Mouse (Mus musculus) liver, embryonic 18 days (tissue): ENCODE data around the gene Tpcn1. TPM values are rescaled to one million over a fixed set of nuclear protein-coding genes. Genes with fewer than 3 reads are reported as not detected.

Source experiments
- polyA plus RNA-seq: library from polyadenylated mRNA; depleted of rRNA; stranded (reverse); fragments of >200 nt; gene quantifications from 2 replicates; pipeline ENCODE4 v1.2.3, GENCODE M21; 2012; rRNA removed

The Tpcn1 gene
- 16.8 and 21.7 TPM in 2 replicates for polyA plus RNA-seq

GRCm38 (mm10) chr5:120588569-120589094, at the start of gene Tpcn1, which contains the start of gene Iqcd:
Gene Tpcn1, minus strand, starts transcription at chr5:120588673.
Gene Iqcd, plus strand, starts transcription at chr5:120589016.

GRCm38 (mm10) chr5:120634131-120634530, 45.7 kb upstream of the Tpcn1 start, which contains the start of gene Cfap73:
Gene Cfap73, minus strand, starts transcription at chr5:120634235.

GRCm38 (mm10) chr5:120612442-120612821, 24.0 kb upstream of the Tpcn1 start, which contains the start of the genes Rita1 and Ddx54:
Gene Rita1, minus strand, starts transcription at chr5:120612589.
Gene Ddx54, plus strand, starts transcription at chr5:120612739.

GRCm38 (mm10) chr5:120510982-120511642, 77.4 kb downstream of the Tpcn1 start, which contains the start of gene Slc8b1:
Gene Slc8b1, plus strand, starts transcription at chr5:120511168.

GRCm38 (mm10) chr5:120503144-120503795, 85.2 kb downstream of the Tpcn1 start, which contains the start of gene Plbd2:
Gene Plbd2, minus strand, starts transcription at chr5:120503625.

Other genes with a start within 250 kb of the Tpcn1 start
- not detected in 2 replicates for gene Lhx5, start 157.0 kb downstream of the Tpcn1 start, polyA plus RNA-seq
- 7.2 and 8.4 TPM in 2 replicates for gene Sdsl, start 115.9 kb downstream of the Tpcn1 start, polyA plus RNA-seq
- gene Sds, start 112.1 kb downstream of the Tpcn1 start, polyA plus RNA-seq, result 6.9 and 8.2 TPM in 2 replicates
- 6.3 and 7.4 TPM in 2 replicates for gene Plbd2, start 85.0 kb downstream of the Tpcn1 start, polyA plus RNA-seq
- gene Slc8b1, start 77.5 kb downstream of the Tpcn1 start, polyA plus RNA-seq, result 14.6 and 16.4 TPM in 2 replicates
- 1.6 and 2.4 TPM in 2 replicates for gene Iqcd, start 343 bp upstream of the Tpcn1 start, polyA plus RNA-seq
- 6.0 and 6.9 TPM in 2 replicates for gene Rita1, start 23.9 kb upstream of the Tpcn1 start, polyA plus RNA-seq
- 13.7 and 14.9 TPM in 2 replicates for gene Ddx54, start 24.1 kb upstream of the Tpcn1 start, polyA plus RNA-seq
- gene Cfap73, start 45.6 kb upstream of the Tpcn1 start, polyA plus RNA-seq, result not detected in 2 replicates
- gene Rasal1, start 60.1 kb upstream of the Tpcn1 start, polyA plus RNA-seq, result 0.22 and 0.29 TPM in 2 replicates
- 0.13 and 0.15 TPM in 2 replicates for gene Dtx1, start 123.3 kb upstream of the Tpcn1 start, polyA plus RNA-seq
- gene Oas2, start 161.2 kb upstream of the Tpcn1 start, polyA plus RNA-seq, result 10.7 and 11.6 TPM in 2 replicates
- gene Oas3, start 189.0 kb upstream of the Tpcn1 start, polyA plus RNA-seq, result 3.6 and 6.9 TPM in 2 replicates
- gene Oas1e, start 206.9 kb upstream of the Tpcn1 start, polyA plus RNA-seq, result 0.15 and 0.26 TPM in 2 replicates
- gene Oas1c, start 223.8 kb upstream of the Tpcn1 start, polyA plus RNA-seq, result 0.87 and 1.0 TPM in 2 replicates